Mouse (Mus musculus) urinary bladder, postnatal 14 days (tissue): ENCODE data around the gene Gm13057.
"Not testable (repeated sequence)": the region's sequence is repeated elsewhere in the genome, so short reads cannot be mapped to it uniquely, and the experiment has no call there.

Source experiments
- DNase-seq: peaks from one replicate; pipeline ENCODE4 v3.0.0; 2021; ENCODE audit warnings: low spot score

Gene Gm13057

GRCm38 (mm10) chr4:143551400-143551799 lies at the start of gene Gm13057, which contains the start of gene BC080695:
TSS of gene Gm13057 (plus strand) at chr4:143551709.
TSS of gene BC080695 (plus strand) at chr4:143551700.
- DNase-seq = not testable (repeated sequence)

DNA sequence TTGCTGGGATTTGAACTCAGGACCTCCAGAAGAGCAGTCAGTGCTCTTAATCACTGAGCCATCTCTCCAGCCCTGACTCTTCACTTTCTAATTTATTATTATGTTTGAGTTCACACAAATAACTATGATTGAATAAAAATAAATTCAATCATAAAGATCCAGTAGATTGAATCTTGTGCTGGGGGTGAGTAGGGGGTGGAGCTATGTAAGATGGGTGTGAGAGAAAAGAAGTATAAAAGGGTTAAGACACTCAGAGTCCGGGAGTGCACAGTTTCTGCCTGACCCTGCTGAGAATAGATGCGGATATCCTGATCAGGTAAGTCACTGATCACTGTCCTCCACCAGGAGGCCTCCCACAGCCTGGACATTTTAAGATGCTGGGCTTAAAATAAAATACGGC lies 40.5 kb upstream of the Gm13057 start, which contains the start of gene Gm13043:
Gm13043 (plus strand) TSS at position 301 of the 400 bp plus-strand sequence.
- no peak for DNase-seq

DNA sequence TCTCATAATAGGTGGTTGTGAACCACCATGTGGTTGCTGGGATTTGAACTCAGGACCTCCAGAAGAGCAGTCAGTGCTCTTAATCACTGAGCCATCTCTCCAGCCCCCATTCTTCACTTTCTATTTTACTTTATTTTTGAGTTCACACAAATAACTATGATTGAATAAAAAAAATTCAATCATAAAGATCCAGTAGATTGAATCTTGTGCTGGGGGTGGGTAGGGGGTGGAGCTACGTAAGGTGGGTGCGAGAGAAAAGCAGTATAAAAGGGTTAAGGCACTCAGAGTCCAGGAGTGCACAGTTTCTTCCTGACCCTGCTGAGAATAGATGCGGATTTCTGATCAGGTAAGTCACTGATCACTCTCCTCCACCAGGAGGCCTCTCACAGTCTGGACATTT lies 15.9 kb upstream of the Gm13057 start, which contains the start of gene Gm13040:
Gm13040 (plus strand) TSS at position 301 of the 400 bp plus-strand sequence.
- DNase-seq = not testable (repeated sequence)
